ENCODE assay signal across 11 mouse cellular contexts in genomic region chr8:47117336-47117735, GRCm38 (mm10).
"Had no signal": no experiment of that assay in that cellular context is flagged by ENCODE, and none has a peak within 500 bp of the region (broad histone marks: within the 10 kb centered on the region; RNA-seq: fewer than 3 reads in every experiment).

No protein-coding gene starts in this region.

- H3K4me3 ChIP-seq: layer of hippocampus, adult 2 months; limb, embryonic 13.5 days; neural tube, embryonic 12.5 days had no signal

- DNase-seq: kidney, postnatal 25 days; lung, adult 18-20 months; lung, postnatal 14 days; midbrain, embryonic 14.5 days; thymus, postnatal 4 days had no signal

- H3K9ac ChIP-seq: limb, embryonic 13.5 days; liver, embryonic 14.5 days; neural tube, embryonic 12.5 days had no signal

- H3K36me3 ChIP-seq: limb, embryonic 13.5 days; neural tube, embryonic 12.5 days had no signal

- ATAC-seq: intestine, postnatal 0 days had no signal

- H3K4me2 ChIP-seq: limb, embryonic 13.5 days; neural tube, embryonic 12.5 days had no signal

- H3K27ac ChIP-seq: layer of hippocampus, adult 2 months; limb, embryonic 13.5 days; liver, embryonic 14.5 days; neural tube, embryonic 12.5 days; stomach, postnatal 0 days had no signal

- H3K4me1 ChIP-seq: limb, embryonic 13.5 days; neural tube, embryonic 12.5 days had no signal

- H3K9me3 ChIP-seq: neural tube, embryonic 12.5 days had no signal

- H3K27me3 ChIP-seq: limb, embryonic 13.5 days; neural tube, embryonic 12.5 days had no signal
